Mouse (Mus musculus) cerebellum, postnatal 36 days (tissue): ENCODE measurements at regions not wholly inside any gene's neighbourhood (a gene's known extent, or its start where the extent isn't known, plus 50 kb on each side); places are given as distances from the start of the nearest gene placed in this dataset.
A peak's percentile ranks its signal among the peaks of the same experiment; 100 is the strongest.

Experiments
- DNase-seq, 2 experiments: peaks; one replicate each; pipeline ENCODE4 v3.0.0; 2021 to 2022; ENCODE audit warnings: mixed read lengths in 2 of 2

GRCm38 (mm10) chr3:16816101-16816500 is 809.9 kb upstream of the Gm5150 start:
- peak in 1 of 2 experiments; percentile 6 for DNase-seq

GRCm38 (mm10) chr3:16810878-16811611 is 804.8 kb upstream of the Gm5150 start:
- DNase-seq = no peak

- no peak for DNase-seq
Measured at GRCm38 (mm10) chr3:16803603-16804002, 797.4 kb upstream of the Gm5150 start.
